Mouse (Mus musculus) heart, postnatal 36 days (tissue): ENCODE results near the gene Gm8909. TPM values are rescaled to one million over a fixed set of nuclear protein-coding genes. Genes with fewer than 3 reads are reported as not detected.
"Not testable (repeated sequence)": the region's sequence is repeated elsewhere in the genome, so short reads cannot be mapped to it uniquely, and the experiment has no call there.

Experiments used
- DNase-seq, 2 experiments: peaks; one replicate each; pipeline ENCODE4 v3.0.0; 2021 to 2022
- intact Hi-C: fragments of 180-260 bp; cut with DNase I; formaldehyde crosslinking; loops from one replicate; pipeline ENCODE4 v1.15.1; 2025
- total RNA-seq, 2 experiments: library from RNA; stranded (reverse); gene quantifications; 2 replicates each; pipeline ENCODE4 v1.2.3; 2021

Gm8909 gene
- total RNA-seq, 2 experiments from 2014 or later, result not detected

DNA sequence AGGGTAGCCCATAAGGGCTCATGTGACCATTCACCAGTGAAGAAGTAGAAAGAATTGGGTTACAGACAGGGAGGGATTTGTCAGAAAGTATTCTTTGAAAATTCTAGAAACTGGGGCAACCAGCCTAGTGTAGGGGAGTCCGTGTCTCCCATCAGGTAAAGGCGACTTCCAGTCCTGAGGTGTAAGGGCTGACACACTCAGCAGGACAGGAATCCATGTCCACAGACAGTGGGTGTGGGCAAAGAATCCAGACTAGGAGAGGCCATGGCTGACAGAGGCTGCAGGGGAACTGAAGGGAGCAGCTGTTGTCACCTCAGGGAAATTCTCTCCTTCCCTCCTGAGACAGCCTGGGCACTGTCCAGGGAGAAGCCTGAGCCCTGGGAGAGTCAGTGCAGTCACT, 1.4 kb downstream of the Gm8909 start:
- DNase-seq, intact Hi-C loops: not testable (repeated sequence)

DNA sequence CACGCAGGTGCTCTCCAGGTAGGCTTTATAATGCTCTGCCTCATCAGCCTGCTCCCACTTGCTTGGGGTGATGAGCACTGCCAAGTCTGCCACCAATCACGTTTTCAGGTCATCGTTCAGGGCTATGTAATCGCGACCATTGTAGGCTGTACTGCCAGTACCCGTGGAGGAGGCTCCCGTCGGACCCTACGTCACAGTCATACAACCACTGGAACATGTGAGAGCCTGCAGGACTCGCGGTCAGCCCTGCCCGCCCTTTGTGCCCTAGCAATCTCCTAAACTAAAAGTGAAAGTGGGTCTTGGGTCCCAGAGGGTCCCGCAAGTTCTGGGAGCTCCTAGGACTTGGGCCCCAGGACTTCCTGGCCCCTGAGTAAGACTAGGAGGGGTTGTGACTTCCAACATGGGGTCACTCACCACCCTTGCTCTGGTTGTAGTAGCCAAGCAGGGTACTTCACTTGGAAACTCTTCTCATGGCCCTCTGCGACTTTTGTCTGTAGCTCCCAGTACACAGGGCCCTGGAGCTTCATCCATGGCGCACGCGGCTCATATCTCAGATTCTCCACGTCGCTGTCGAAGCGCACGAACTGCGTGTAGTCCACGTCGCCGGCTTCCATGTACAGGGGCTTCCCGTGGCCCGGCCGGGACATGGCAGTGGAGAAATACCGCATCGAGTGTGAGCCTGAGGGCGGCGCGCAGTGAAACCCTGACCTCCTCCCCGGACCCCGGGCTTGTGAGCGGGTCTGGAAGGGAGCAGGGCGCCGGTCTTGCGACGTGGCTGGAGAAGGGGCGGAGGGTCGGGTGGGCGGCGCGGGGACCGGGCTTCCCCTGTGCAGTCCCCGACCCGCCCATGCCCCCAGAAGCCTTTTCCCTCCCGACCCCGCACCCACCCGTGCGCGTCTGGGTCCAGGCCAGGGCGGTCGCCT, 6.9 kb downstream of the Gm8909 start:
- DNase-seq, result no peak
- intact Hi-C loops, result no loop called here

DNA sequence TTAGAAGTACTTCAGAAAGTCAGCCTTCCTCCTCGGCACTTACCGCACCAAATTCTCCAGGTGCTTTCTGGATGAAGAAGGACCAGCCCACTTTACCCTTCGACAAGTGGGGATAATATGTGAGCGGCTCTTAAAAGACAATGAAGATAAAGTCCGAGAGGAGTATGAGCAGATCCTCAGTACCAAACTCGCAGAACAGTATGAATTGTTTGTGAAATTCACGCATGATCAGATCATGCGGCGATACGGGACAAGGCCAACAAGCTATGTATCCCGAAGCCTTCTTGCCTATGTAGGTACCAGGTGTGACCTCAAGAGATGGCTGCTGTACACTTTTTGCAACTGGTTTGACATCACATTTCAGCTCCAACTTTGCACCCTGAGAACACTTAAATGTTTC, 10.1 kb downstream of the Gm8909 start:
- intact Hi-C loops, DNase-seq: not testable (repeated sequence)

DNA sequence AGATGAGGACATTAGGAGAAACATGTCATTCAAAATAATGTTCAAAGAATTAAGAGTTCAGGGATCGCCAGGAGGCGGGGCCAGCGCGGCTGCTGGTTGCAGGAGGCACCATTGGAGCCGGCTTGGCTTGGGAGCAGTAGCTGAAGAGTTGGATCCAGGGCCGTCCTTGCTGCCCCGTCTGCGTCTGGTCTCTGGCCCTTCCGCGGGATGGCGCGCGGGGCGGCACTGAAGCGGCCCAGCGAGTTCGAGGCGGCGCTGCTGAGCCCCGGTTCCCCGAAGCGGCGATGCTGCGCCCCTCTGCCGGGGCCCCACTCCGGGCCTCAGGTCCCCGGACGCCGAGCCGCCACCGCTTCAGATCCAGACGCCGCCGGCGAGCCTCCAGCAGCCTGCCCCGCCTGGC, 10.6 kb downstream of the Gm8909 start:
- DNase-seq, intact Hi-C loops: not testable (repeated sequence)

DNA sequence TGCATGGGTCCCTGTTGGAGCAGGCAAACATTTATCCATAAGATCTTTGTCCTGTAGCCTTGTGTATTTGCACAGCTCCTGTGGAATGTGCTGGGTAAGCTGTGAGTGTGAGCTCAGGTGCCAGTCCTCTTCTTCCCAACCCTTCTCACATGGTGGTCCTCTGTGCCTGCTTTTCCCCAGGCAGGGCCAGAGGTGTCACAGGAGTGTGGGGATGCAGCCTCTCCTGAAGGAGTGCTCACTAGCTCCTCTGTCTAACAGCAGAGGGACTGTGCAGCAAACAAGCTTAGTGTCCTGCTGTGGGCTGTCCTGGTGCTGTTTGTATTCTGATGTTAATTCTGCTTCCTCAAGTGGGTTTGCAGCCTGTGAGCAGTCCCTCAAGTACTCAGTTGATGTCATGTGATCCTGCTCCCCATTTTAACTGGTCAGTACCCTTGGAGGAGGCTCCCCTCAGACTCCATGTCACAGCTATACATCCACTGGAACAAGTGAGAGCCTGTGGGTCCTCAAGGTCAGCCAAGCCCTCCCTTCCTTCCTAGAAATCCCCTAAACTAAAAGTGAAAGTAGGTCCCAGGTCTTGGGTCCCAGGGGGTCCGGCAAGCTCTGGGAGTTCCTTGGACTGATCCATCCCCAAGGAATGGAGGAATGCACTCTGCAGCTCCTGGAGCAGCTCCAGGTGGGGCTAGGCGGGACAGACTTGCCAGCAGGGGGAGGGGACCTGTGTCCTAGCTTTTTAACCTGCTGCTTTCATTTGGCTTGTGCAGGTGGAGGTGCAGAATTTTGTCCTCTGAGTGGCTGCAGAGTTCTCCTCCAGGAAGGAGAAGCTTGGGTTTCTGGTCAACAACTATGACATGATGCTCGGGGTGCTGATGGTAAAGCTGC, 13.8 kb downstream of the Gm8909 start:
- DNase-seq, result no peak
- intact Hi-C loops, result no loop called here

DNA sequence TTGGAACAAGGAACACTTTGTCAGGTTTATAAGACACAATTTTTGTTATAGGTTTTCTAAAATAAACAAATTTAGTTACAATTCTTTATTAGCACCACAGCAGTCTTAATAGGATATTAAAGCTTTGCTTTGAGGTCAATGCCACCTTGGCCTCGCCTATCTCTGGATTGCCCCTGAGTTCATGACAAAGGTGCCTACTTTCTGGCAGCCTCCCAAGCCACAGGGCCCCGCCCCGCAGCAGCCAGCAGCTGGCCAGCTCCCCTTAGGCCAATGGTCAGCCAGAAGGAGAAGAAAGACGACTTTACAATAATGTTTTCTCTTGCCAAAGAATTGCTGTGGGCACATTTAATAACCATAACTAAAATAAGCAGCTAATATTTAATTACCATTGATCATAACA, 17.1 kb downstream of the Gm8909 start:
- intact Hi-C loops, DNase-seq: not testable (repeated sequence)

DNA sequence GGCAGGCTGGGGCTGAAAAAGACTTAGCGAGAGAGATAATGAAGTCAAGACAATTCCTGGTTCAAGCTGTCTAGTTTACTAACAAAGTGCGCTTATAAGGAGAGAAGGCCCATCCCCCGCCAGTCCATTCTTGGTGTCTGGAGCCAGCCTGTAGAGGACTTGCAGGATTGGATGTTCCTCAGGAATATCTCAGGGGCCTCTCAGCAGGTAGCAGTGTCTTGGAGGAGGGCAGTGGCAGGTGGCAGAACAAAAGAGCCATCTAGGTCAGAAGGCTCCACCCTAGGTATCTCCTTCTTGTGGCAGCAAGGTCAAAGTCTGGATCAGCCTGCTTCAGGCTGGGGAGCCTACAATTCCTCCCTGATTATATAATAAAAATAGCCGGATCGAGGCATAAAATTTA, 19.9 kb downstream of the Gm8909 start:
- intact Hi-C loops, DNase-seq: not testable (repeated sequence)

DNA sequence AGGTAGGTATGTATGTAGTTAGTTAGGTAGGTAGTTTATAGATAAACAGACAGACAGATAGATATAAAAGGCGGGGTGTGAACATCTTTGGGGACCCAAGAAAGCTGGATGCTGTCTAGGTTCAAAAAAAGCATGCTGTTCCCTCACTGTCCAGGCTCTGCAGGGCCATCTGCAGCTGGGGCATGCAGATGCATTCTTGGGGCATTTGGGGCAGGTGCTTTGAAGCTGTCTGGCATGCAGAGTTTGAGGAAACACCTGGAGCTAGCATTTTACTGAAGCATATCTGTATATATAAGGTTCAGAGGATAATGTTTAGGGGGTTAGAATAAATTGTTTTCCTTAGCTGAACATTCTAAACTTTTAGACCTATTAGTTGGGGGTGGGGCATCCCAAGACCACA, 21.4 kb downstream of the Gm8909 start:
- DNase-seq, result not testable (repeated sequence)
- intact Hi-C loops, result loop anchor here (2.0 kb wide), 1 partner anchor 60 kb away; no protein-coding TSS in a partner anchor

DNA sequence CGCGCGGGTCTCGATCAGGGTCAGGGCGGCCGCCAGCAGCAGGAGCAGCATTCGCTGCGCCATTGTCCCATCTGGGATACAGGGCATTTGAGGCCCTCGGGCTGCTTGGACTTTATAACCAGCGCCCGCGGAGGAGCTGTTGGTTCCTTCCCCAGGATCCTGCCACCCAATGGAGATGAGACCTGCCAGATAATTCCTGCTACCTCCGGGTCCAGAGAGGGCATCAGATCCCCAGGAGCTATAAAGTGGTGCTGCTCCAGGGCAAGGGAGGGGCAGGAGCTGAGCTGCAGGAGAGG, 22.5 kb downstream of the Gm8909 start:
- DNase-seq, result not testable (repeated sequence)
- intact Hi-C loops, result loop anchor here (2.0 kb wide), 1 partner anchor 59 kb away; no protein-coding TSS in a partner anchor

DNA sequence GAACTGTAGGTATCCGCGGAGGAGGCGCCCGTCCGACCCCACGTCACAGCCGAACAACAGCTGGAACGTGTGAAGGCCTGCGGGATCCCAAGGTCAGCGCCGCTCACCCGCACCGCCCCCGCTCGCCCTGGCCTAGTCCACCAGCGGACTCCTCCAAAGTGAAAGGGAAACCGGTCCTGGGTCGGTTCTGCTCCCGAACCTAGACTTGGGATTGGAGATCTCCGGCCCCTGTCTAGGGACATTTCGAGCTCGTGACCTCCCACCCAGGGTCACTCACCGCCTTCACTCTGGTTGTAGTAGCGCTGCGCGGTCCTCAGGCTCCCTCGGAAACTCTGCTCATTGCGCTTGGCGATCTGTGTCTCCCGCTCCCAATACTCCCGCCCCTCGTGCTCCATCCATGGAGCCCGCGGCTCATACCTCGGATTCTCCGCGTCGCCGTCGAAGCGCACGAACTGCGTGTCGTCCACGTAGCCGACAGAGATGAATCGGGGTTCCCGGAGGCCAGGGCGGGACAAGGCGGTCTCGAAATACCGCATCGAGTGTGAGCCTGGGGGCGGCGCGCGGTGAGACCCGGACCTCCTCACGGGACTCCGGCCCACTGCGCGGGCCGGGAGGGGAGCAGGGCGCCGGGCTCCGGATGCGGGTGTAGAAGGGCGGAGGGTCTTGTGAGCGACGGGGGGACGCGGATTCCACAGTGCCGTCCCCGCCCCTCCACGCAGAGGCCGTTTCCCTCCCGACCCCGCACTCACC, 23.1 kb downstream of the Gm8909 start:
- intact Hi-C loops, result no loop called here
- DNase-seq, result no peak

DNA sequence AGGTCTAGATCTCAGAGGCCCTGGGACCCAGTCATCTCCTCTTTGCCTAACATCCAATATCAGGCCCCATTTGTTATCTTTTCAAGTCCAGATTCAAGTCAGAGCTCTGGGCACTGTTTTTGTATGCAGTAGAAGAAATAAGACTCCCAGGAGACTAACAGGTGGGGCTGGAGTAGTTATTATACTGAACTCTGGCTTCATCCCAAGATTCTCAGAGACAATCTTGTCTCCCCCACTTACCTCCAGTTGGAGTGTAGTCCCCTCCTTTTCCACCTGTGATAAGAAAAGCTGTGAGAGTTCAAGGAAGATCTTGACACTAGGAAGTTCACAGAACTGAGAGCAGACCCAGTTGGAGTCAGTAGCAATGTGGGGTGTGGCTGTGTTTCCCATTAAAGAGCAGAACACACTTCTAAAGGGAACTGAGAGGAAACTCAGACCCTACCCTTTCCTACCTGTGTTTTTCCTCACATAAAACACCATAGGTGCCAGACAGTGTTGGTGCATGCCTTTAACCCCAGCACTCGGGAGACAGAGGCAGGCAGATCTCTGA, 32.0 kb downstream of the Gm8909 start:
- DNase-seq, intact Hi-C loops: not testable (repeated sequence)

DNA sequence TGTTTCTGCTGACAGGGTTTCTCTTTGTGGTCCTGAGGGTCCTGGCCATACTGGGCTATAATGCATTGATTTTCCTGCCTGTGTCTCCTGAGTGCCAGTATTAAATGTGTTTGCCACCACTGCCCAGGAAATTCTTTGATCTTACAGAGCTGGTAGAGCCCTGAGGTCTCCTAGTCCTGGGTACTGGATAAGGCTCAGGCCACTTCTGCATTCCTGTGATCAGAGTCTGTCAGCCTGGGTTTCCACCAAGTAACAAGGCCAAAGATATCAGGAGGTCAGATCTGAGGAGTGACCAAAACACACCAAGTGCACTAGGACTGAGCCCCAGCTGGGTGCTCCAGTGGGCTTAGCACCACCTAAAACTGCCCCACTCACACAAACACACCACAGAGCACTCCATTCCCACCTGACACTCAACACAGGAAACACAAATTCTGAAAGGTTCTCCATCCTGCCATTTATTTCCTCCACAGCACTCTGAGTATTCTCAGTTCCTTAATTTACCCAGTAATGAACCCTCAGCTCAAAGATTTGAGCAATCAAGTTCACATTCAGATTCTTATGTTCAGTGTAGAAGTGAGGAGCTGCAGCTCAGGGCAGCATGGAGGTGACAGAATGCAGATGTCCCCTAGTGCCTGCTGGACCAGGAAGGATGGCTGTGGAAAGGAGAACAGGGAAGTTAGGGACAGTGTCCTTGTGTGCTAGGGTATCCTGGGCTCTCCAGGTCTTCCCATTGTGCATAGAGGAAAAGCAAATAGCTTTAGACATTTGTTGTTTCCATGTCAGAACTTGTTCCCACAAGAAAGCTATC, 32.7 kb downstream of the Gm8909 start:
- intact Hi-C loops, DNase-seq: not testable (repeated sequence)

DNA sequence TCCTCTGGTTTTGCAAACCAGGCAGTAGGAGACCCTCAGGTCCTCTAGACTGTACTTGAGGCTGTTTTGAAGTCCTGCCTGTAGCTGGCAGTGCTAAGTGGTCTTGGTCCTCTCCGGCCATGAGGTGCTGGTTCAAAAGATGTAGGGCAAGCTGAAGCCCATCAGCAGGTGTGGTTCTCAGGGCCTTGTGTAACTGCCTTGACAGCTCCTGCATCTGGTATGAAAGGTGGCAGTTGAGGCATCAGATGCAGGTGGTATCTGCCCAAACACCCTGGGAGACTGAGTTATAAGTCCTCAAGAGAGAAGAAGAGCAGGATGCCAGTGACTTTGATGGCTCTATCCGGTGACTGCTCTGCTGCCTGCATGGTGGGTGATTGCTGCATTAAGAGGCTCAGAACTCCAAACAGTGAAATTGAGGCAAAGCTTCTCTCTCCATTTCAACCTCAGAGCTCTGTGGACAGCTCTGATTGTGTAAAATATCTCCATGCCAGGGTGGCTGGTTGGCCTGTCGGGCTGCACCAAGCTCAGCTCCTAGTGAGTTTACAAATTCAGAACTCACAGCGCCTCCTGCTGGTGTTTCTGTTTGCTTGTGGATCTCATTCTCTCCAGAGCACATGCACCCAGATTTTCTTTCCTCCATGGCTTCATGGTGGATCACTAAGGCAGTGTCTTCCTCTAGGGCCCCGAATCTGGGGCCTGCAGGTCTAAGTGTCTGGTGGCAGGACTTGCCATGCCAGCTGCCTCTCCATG, 36.6 kb downstream of the Gm8909 start:
- intact Hi-C loops, result no loop called here
- no peak for DNase-seq

DNA sequence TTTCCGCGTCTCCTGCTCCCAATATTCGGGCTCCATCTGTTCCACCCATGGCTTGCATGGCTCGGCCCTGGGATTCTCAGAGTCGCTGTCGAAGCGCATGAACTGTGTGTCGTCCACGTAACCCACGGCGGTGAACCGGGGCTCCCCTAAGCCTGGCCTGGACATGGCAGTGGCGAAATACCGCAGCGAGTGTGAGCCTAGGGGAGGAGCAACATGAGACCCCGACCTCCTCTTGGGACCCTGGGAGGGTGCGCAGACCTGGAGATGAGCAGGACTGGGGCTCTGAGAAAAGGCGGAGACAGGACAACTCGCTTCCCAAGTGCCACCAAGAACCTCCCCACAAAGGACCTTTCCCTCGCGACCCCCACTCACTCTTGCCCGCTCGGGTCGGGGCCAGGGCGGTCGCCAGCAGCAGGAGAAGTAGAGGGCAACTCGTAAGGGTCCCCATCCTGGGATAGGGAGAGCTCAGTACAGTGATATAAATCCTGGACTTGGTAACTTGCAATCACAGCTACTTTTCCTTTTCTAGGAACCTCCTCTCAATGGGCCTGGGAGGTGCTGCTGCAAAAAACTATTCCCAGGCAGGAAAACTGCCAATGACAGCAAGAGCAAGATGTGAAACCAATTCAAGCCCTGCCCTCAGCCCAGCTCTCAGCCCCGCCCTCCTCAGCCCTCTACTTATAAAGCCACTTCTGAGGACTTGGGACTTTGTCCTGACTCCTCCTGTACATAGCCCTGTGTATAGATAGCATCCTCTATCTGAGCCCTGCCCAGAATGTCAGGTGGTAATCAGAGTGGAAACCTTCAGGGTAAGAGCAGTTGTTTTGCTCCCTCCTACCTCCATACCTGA, 39.1 kb downstream of the Gm8909 start, which contains the start of gene Gm7030:
Gene Gm7030, minus strand, starts transcription at position 458 of the 850 bp plus-strand sequence.
- intact Hi-C loops, DNase-seq: not testable (repeated sequence)

DNA sequence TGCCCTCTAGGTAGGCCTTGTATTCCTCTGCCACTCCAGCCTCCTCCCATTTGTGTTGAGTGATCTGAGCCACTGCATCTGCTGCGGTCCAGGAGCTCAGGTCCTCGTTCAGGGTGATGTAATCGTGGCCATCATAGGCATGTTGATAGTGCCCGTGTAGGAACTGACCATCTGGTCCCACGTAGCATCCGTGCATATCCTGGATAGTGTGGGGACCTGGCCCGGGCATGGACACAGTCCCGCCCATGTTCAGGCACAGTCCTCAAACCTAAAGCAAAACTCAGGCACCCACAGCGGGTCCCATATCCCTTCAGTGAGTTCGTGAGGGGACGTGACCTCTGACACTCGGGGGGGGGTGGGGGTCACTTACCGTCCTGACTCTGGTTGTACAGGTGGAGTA, 39.8 kb downstream of the Gm8909 start:
- intact Hi-C loops, DNase-seq: not testable (repeated sequence)

DNA sequence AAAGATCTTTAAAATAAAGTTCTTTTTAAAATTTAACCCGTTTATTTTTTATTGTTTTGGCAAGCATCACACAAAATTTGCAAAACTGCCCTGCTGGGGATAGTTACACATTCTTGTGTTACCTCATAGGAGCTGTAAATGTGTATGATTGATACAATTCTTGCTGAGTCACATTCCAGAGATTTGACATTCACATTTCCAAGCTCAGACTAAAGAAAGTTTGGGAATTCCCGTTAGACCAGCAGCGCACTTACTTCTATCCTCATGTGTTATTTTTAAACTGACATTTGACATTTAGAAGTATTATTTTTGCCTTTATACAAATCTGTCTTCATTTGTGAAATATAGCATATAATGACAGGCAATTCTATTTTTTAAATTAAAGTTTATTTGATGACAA, 44.2 kb downstream of the Gm8909 start:
- DNase-seq, intact Hi-C loops: not testable (repeated sequence)

DNA sequence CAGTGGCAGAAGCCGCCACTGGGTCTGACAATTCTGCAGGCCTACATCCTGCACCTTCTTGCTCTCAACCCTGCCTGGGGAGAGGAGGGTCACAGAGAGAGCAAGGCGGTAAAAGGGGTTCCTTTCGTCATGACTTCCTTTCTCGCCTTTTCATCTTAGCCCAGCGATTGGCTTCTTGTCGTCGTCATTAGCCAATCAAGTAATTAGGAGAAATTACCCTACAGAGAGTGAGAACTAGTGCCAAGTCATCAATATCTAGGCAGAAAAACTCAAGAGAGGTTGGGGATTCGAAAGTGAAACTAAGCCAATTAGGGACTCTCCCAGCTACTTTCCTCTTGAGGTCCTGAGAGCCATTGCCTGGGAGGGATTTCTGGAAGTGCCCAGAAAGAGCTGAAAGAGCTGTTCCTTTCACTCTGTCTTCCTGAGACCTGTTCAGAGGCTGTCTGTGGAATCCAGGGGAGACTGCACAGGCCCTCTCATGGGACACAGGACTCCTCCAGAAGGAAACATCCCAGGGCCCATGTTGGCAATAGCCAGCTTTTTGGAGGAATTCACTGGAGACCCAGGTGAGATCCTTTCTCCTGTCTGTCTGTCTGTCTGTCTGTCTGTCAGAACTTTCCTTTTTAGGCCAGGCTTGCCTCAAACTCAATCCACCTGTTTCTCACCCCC, 46.9 kb downstream of the Gm8909 start, which contains the start of gene Gm19684:
Gene Gm19684, plus strand, starts transcription at position 327 of the 669 bp plus-strand sequence.
- intact Hi-C loops, result not testable (repeated sequence)
- DNase-seq, result peak; percentile 41 to 60
